Mouse (Mus musculus) testis, adult 2 months (tissue): ENCODE data around the gene Lgr4.

Experiments used
- CTCF ChIP-seq: fragments of 200-500 bp; IDR thresholded peaks from 2 replicates; pipeline ENCODE4 v1.5.1; 2012; ENCODE audit warnings: low read depth, mild to moderate bottlenecking, inconsistent platforms, low read length, moderate library complexity; ENCODE audit not compliant: control insufficient read depth, insufficient read depth, insufficient replicate concordance
- POLR2A ChIP-seq: fragments of 200-500 bp; IDR thresholded peaks from 2 replicates; pipeline ENCODE4 v1.6.1; 2012; ENCODE audit warnings: low read depth, mild to moderate bottlenecking, inconsistent platforms, low read length, moderate library complexity; ENCODE audit not compliant: control insufficient read depth

DNA sequence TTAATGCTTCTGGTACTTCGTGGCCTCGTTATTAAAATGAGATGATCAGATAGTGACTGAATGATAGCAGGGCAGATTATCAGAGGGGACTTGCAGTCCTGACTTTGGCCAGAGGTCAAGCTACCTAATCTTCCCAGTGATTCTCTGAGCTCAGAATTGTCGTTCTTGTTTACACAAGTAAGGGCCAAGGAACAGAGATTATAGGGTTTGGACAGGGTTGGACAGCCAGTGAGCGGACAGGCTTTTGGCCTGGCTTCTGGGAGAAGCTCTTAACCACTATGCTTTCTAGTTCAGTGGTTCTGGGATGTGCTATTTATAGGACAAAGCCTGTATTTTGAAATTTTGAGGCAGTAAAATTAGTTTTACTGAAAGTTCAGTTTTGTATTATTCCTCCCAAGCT is 39.3 kb downstream of the Lgr4 start:
- no peak for TF ChIP-seq CTCF
- TF ChIP-seq POLR2A: no peak
